Mouse (Mus musculus) intestine, postnatal 0 days (tissue): ENCODE data around the gene Lca5l. TPM values are rescaled to one million over a fixed set of nuclear protein-coding genes. Genes with fewer than 3 reads are reported as not detected.

Experiments used
- ATAC-seq: fragments of 200-750 bp; cut with Nextera tagmentation; 2 replicates; pipeline ENCODE4 v1.8.0; 2017; ENCODE audit warnings: mild to moderate bottlenecking, moderate TSS enrichment, moderate library complexity
- H3K27ac ChIP-seq: fragments of 300-500 bp; sonication (generic); 2 replicates; pipeline ENCODE4 v1.5.1; 2014; ENCODE audit warnings: mild to moderate bottlenecking, low read depth, low read length, moderate library complexity
- H3K27me3 ChIP-seq: fragments of 300-500 bp; sonication (generic); replicated peaks from 2 replicates; pipeline ENCODE4 v1.6.1; 2014; ENCODE audit warnings: low read length, mixed read lengths; ENCODE audit not compliant: control insufficient read depth, insufficient read depth
- H3K36me3 ChIP-seq: fragments of 300-500 bp; sonication (generic); 2 replicates; pipeline ENCODE4 v1.6.1; 2014; ENCODE audit warnings: mild to moderate bottlenecking, moderate library complexity; ENCODE audit not compliant: control insufficient read depth, insufficient read depth
- H3K4me1 ChIP-seq: fragments of 300-500 bp; sonication (generic); replicated peaks from 2 replicates; pipeline ENCODE4 v1.6.1; 2014; ENCODE audit warnings: antibody characterized with exemption, low read length, mixed read lengths; ENCODE audit not compliant: control insufficient read depth, insufficient read depth
- H3K4me2 ChIP-seq: fragments of 300-500 bp; sonication (generic); replicated peaks from 2 replicates; pipeline ENCODE4 v1.6.1; 2014; ENCODE audit warnings: low read depth, mild to moderate bottlenecking, moderate library complexity
- H3K4me3 ChIP-seq: fragments of 300-500 bp; sonication (generic); 2 replicates; pipeline ENCODE4 v1.5.1; 2014; ENCODE audit warnings: low read depth, low read length
- H3K9ac ChIP-seq: fragments of 300-500 bp; sonication (generic); 2 replicates; pipeline ENCODE4 v1.6.1; 2014; ENCODE audit warnings: mild to moderate bottlenecking, low read depth, low read length
- H3K9me3 ChIP-seq: fragments of 300-500 bp; sonication (generic); 2 replicates; pipeline ENCODE4 v1.6.1; 2016; ENCODE audit warnings: mixed run types; ENCODE audit not compliant: control insufficient read depth
- CTCF ChIP-seq: sonication (generic); IDR thresholded peaks from 2 replicates; pipeline ENCODE4 v1.5.1; 2016; ENCODE audit warnings: low read depth, mild to moderate bottlenecking, control low read depth, antibody characterized with exemption, moderate library complexity
- WGBS: fragments of 180-500 bp; shearing (Covaris S2); extraction: QIAGEN DNeasy Blood & Tissue Kit; methylation state at CpG from one replicate; pipeline ENCODE4 v1.1.7; 2014; 5-methylcytosine and 5-hydroxymethylcytosine counted together
- polyA plus RNA-seq: library from polyadenylated mRNA; unstranded; fragments of >200 nt; fragmentation: Nextera tagmentation; extraction: Ambion mirVana; gene quantifications from 2 replicates; pipeline ENCODE4 v1.2.1, GENCODE M21; 2015

The Lca5l gene
- polyA plus RNA-seq, 1 experiment from 2014 or later = 0.44 TPM

GRCm38 (mm10) chr16:96175399-96175798, 16.7 kb downstream of the Lca5l start:
- 43% methylated on average over 2 of the region's 2 CpGs for WGBS
- no peak for ATAC-seq
- no peaks in the 10 kb centered on the region for H3K4me1 ChIP-seq

GRCm38 (mm10) chr16:96173648-96174047, 18.4 kb downstream of the Lca5l start:
- whole genome bisulfite sequencing = 65% methylated on average over 8 of the region's 8 CpGs
- Histone ChIP-seq H3K27ac (no peak overlapping the region), H3K27me3 (no peaks in the 10 kb centered on the region), H3K9ac (no peak overlapping the region), H3K9me3 (no peaks in the 10 kb centered on the region), H3K4me3 (no peak overlapping the region), H3K4me2 (no peak overlapping the region), H3K4me1 (no peaks in the 10 kb centered on the region), H3K36me3 (no peaks in the 10 kb centered on the region)
- ATAC-seq = no peak
- no peak for TF ChIP-seq CTCF

More at GRCm38 (mm10) chr16:96175399-96175798, 16.7 kb downstream of the Lca5l start:
- H3K27ac ChIP-seq = no peak overlapping the region
- 0 out of 2 replicates have a peak, but pooled peaks cover 2% of the 10 kb centered on the region for H3K9me3 ChIP-seq
- H3K36me3 ChIP-seq = no peaks in the 10 kb centered on the region
- no peak for TF ChIP-seq CTCF
- H3K9ac ChIP-seq = no peak overlapping the region
- no peaks in the 10 kb centered on the region for H3K27me3 ChIP-seq
- H3K4me3 ChIP-seq = no peak overlapping the region
- no peak overlapping the region for H3K4me2 ChIP-seq

DNA sequence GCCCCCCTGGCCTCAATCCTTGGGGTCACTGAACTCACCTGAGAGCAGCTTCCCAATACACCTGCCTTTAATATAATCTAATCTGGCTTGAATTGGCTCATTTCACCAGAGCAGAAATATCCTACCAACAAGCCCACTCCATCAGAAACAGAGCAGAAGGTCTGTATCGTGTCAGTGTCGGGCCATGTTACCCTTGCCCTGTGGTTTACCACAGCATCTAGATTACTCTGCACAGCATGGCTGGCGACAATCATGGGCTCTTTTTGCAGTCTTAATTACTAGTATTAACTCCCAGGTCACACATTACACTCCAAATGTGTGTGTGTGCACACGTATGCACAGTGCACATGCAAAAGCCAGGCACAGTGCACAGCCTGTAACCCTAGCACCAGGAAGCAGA, 23.2 kb downstream of the Lca5l start:
- Histone ChIP-seq H3K36me3 (no peaks in the 10 kb centered on the region), H3K4me1 (no peaks in the 10 kb centered on the region), H3K4me3 (no peak overlapping the region), H3K9ac (no peak overlapping the region), H3K9me3 (no peaks in the 10 kb centered on the region), H3K4me2 (no peak overlapping the region), H3K27me3 (no peaks in the 10 kb centered on the region), H3K27ac (no peak overlapping the region)
- no peak for ATAC-seq
- WGBS = 90% methylated on average over 4 of the region's 4 CpGs
- TF ChIP-seq CTCF = no peak

DNA sequence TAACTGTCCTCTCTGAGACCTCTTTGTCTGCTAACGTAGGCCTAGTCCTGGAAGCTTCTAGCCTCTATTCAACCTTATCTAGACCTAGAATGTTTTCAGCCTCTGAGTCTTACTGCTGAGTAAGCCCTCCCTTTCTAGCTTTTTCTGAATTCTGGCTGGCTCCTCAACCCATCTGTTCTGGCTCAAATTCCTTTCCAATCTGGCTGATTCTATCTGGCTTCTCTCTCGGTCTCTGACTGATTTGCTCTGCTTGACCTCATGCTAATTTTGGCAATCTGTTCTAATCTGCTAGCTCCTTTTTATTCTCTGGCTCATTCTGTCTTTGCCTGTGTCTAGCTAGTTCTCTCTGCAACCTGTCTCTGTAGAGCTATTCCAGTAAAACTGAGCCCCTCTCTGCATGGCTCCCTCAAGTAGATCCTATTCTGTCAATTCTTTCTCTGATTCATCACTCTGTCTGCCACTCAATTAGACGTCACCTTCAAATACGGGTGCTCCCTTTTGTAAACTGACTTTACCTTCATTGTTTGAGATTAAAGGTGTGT, 26.3 kb downstream of the Lca5l start:
- Histone ChIP-seq H3K4me1 (no peaks in the 10 kb centered on the region), H3K36me3 (no peaks in the 10 kb centered on the region), H3K27me3 (no peaks in the 10 kb centered on the region), H3K4me3 (no peak overlapping the region), H3K9ac (no peak overlapping the region), H3K4me2 (no peak overlapping the region), H3K27ac (no peak overlapping the region), H3K9me3 (no peaks in the 10 kb centered on the region)
- TF ChIP-seq CTCF = no peak
- WGBS = 75% methylated on average over 4 of the region's 4 CpGs
- ATAC-seq = no peak

- 87% methylated on average over 4 of the region's 4 CpGs for WGBS
- no peak overlapping the region for H3K4me2 ChIP-seq
- no peaks in the 10 kb centered on the region for H3K4me1 ChIP-seq
- no peak overlapping the region for H3K27ac ChIP-seq
- no peaks in the 10 kb centered on the region for H3K9me3 ChIP-seq
- TF ChIP-seq CTCF = no peak
- H3K9ac ChIP-seq = no peak overlapping the region
- H3K4me3 ChIP-seq = no peak overlapping the region
- H3K27me3 ChIP-seq = no peaks in the 10 kb centered on the region
- ATAC-seq = no peak
- H3K36me3 ChIP-seq = no peaks in the 10 kb centered on the region
Observed at GRCm38 (mm10) chr16:96161336-96161735, 30.7 kb downstream of the Lca5l start.

- WGBS = 70% methylated on average over 1 of the region's 1 CpGs
- TF ChIP-seq CTCF = no peak
- Histone ChIP-seq H3K9me3 (no peaks in the 10 kb centered on the region), H3K9ac (no peak overlapping the region), H3K4me1 (no peaks in the 10 kb centered on the region), H3K36me3 (no peaks in the 10 kb centered on the region), H3K27ac (no peak overlapping the region), H3K27me3 (no peaks in the 10 kb centered on the region), H3K4me2 (no peak overlapping the region), H3K4me3 (no peak overlapping the region)
- ATAC-seq = no peak
Observed at GRCm38 (mm10) chr16:96160927-96161326, 31.1 kb downstream of the Lca5l start.
